Mouse (Mus musculus) thymus, adult 2 months (tissue): ENCODE data around the gene Tchp. TPM values are rescaled to one million over a fixed set of nuclear protein-coding genes. Genes with fewer than 3 reads are reported as not detected.

Source experiments
- DNase-seq: peaks from one replicate; pipeline ENCODE4 v3.0.0; 2021
- H3K27ac ChIP-seq: fragments of 200-500 bp; 2 replicates; pipeline ENCODE4 v1.5.1; 2012; ENCODE audit warnings: low read length, control low read depth; ENCODE audit not compliant: control insufficient read depth, insufficient read depth
- H3K27me3 ChIP-seq: fragments of 200-500 bp; 2 replicates; pipeline ENCODE4 v1.6.1; 2012; ENCODE audit warnings: mild to moderate bottlenecking, low read length, moderate library complexity, mixed read lengths; ENCODE audit not compliant: control insufficient read depth, insufficient read depth
- H3K36me3 ChIP-seq: fragments of 200-500 bp; 2 replicates; pipeline ENCODE4 v1.6.1; 2012; ENCODE audit warnings: mild to moderate bottlenecking, low read length, moderate library complexity; ENCODE audit not compliant: control insufficient read depth, insufficient read depth
- H3K4me1 ChIP-seq: fragments of 200-500 bp; replicated peaks from 2 replicates; pipeline ENCODE4 v1.6.1; 2012; ENCODE audit warnings: low read length; ENCODE audit not compliant: control insufficient read depth, insufficient read depth
- H3K4me3 ChIP-seq: fragments of 200-500 bp; 2 replicates; pipeline ENCODE4 v1.5.1; 2012; ENCODE audit warnings: mild to moderate bottlenecking, low read length, control low read depth, moderate library complexity; ENCODE audit not compliant: control insufficient read depth, insufficient read depth
- CTCF ChIP-seq: fragments of 200-500 bp; IDR thresholded peaks from 2 replicates; pipeline ENCODE4 v1.5.1; 2012; ENCODE audit warnings: mild to moderate bottlenecking, control low read depth, low read length, moderate library complexity, borderline replicate concordance; ENCODE audit not compliant: control insufficient read depth, poor library complexity, insufficient read depth; ENCODE audit errors: extremely low read depth
- POLR2A ChIP-seq: fragments of 200-500 bp; IDR thresholded peaks from 2 replicates; pipeline ENCODE4 v1.6.1; 2012; ENCODE audit warnings: mild to moderate bottlenecking, low read length, control low read depth, moderate library complexity; ENCODE audit not compliant: control insufficient read depth, poor library complexity, insufficient read depth; ENCODE audit errors: extremely low read depth
- WGBS: fragments of 180-500 bp; shearing (Covaris S2); methylation state at CpG from one replicate; pipeline ENCODE4 v1.1.7; 2018; 5-methylcytosine and 5-hydroxymethylcytosine counted together
- polyA plus RNA-seq: library from polyadenylated mRNA; depleted of rRNA; stranded (reverse); fragments of >200 nt; gene quantifications from 2 replicates; pipeline ENCODE4 v1.2.3, GENCODE M21; 2012

Tchp gene
- polyA plus RNA-seq, 1 experiment, result 25.6 TPM

- H3K36me3 ChIP-seq, result peaks cover 69% of the 10 kb centered on the region
- no peak overlapping the region for H3K4me3 ChIP-seq
- TF ChIP-seq CTCF (no peak), POLR2A (no peak)
- no peaks in the 10 kb centered on the region for H3K27me3 ChIP-seq
- 91% methylated on average over 10 of the region's 10 CpGs for WGBS
- H3K4me1 ChIP-seq, result no peaks in the 10 kb centered on the region
- H3K27ac ChIP-seq, result no peak overlapping the region
- DNase-seq, result no peak
Observed at GRCm38 (mm10) chr5:114730129-114730528, 22.6 kb downstream of the Tchp start.

GRCm38 (mm10) chr5:114731498-114731897 lies 23.9 kb downstream of the Tchp start:
- no peak for TF ChIP-seq POLR2A
- no peak for TF ChIP-seq CTCF
- WGBS, result 94% methylated on average over 6 of the region's 6 CpGs
- peaks cover 80% of the 10 kb centered on the region for H3K36me3 ChIP-seq
- no peaks in the 10 kb centered on the region for H3K27me3 ChIP-seq
- no peaks in the 10 kb centered on the region for H3K4me1 ChIP-seq
- DNase-seq, result no peak
- no peak overlapping the region for H3K4me3 ChIP-seq
- no peak overlapping the region for H3K27ac ChIP-seq

- Histone ChIP-seq H3K27ac (no peak overlapping the region), H3K27me3 (no peaks in the 10 kb centered on the region), H3K4me3 (no peak overlapping the region), H3K36me3 (peaks cover 85% of the 10 kb centered on the region), H3K4me1 (no peaks in the 10 kb centered on the region)
- TF ChIP-seq CTCF, result no peak
- DNase-seq, result no peak
- 94% methylated on average over 15 of the region's 15 CpGs for WGBS
Observed at GRCm38 (mm10) chr5:114731969-114732368, 24.4 kb downstream of the Tchp start.

GRCm38 (mm10) chr5:114733606-114734005 lies 26.0 kb downstream of the Tchp start:
- peaks cover 92% of the 10 kb centered on the region for H3K36me3 ChIP-seq
- TF ChIP-seq CTCF (no peak), POLR2A (no peak)

GRCm38 (mm10) chr5:114737090-114737887 lies 29.7 kb downstream of the Tchp start:
- Histone ChIP-seq H3K27me3 (no peaks in the 10 kb centered on the region), H3K4me1 (no peaks in the 10 kb centered on the region), H3K27ac (no peak overlapping the region), H3K4me3 (no peak overlapping the region), H3K36me3 (peaks cover 96% of the 10 kb centered on the region)
- DNase-seq, result no peak
- WGBS, result 93% methylated on average over 21 of the region's 21 CpGs
- TF ChIP-seq POLR2A (no peak), CTCF (no peak)

More at GRCm38 (mm10) chr5:114733606-114734005, 26.0 kb downstream of the Tchp start:
- WGBS, result 98% methylated on average over 15 of the region's 15 CpGs
- no peaks in the 10 kb centered on the region for H3K4me1 ChIP-seq
- H3K27me3 ChIP-seq, result no peaks in the 10 kb centered on the region
- DNase-seq, result no peak
- H3K4me3 ChIP-seq, result no peak overlapping the region
- H3K27ac ChIP-seq, result no peak overlapping the region

GRCm38 (mm10) chr5:114738707-114739241 lies 31.2 kb downstream of the Tchp start:
- Histone ChIP-seq H3K27ac (no peak overlapping the region), H3K4me3 (no peak overlapping the region), H3K36me3 (peaks cover 96% of the 10 kb centered on the region), H3K27me3 (no peaks in the 10 kb centered on the region), H3K4me1 (no peaks in the 10 kb centered on the region)
- no peak for DNase-seq
- 95% methylated on average over 12 of the region's 12 CpGs for WGBS
- TF ChIP-seq POLR2A (no peak), CTCF (no peak)

GRCm38 (mm10) chr5:114740595-114740994 lies 33.0 kb downstream of the Tchp start:
- Histone ChIP-seq H3K27me3 (no peaks in the 10 kb centered on the region), H3K36me3 (peaks cover 99% of the 10 kb centered on the region), H3K27ac (no peak overlapping the region), H3K4me1 (no peaks in the 10 kb centered on the region), H3K4me3 (no peak overlapping the region)
- no peak for DNase-seq
- TF ChIP-seq POLR2A (no peak), CTCF (no peak)
- WGBS, result 91% methylated on average over 4 of the region's 4 CpGs
